Mouse (Mus musculus) left cerebral cortex, postnatal 25 days (tissue): ENCODE data around the gene Ttc28. TPM values are rescaled to one million over a fixed set of nuclear protein-coding genes. Genes with fewer than 3 reads are reported as not detected.

Source experiments
- DNase-seq, 2 experiments: peaks; one replicate each; pipeline ENCODE4 v3.0.0; 2022; ENCODE audit warnings: low spot score in 2 of 2, mixed read lengths in 1 of 2
- intact Hi-C: fragments of 180-260 bp; cut with DNase I; formaldehyde crosslinking; loops from one replicate; pipeline ENCODE4 v1.15.1; 2025
- total RNA-seq, 2 experiments: library from RNA; stranded (reverse); gene quantifications; 2 replicates each; pipeline ENCODE4 v1.2.3; 2021

Gene Ttc28
- total RNA-seq, 2 experiments from 2014 or later, result 11.6 to 13.2 TPM

DNA sequence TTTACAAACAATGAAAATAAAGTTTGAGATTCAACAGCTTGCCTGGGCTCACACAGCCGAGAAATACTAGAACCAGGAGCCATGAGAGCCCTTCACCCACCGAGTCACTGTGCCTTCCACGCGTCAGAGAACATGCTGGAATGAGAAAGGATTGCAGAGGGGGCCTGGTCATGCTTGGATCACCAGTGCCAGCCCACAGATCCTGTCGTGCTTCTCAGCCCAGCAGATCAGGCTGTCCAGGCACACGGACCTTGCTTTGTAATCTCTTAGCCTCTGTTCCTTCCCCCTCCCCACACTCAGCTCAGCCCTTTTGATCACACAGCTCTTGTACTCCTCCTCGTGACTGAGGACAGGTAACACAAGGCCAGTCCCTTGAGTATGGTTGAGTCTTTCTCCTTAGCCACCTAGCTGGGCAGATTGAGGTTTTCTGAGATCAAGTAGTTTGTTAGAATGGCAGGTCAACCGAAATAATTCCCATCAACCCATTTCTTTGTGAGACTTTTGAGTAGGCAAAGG is 334.4 kb downstream of the Ttc28 start:
- intact Hi-C loops, result loop anchor here (5.0 kb wide), 1 partner anchor 377 kb away; the partner anchor contains the start of genes Chek2 and Hscb

DNA sequence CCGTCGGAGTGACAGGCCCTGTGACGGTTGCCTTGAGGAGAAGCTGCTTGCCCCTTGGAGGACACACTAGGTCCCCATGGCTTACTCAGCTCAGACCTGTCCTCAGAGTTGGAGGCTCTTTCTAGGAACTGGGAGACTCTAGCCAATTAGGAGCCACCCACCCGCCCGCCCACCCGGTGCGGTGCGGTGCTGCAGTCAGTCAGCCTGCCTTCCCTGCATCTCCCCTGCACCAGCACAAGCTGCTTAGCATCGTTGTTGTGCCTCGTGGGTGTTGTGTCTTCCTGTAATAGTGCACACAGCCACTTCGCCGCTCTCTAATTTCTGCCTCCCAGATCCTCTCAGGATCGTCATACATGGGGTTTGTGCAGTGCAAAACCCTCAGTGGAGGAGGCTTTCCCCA is 335.3 kb downstream of the Ttc28 start:
- peak; percentile 45 to 77 for DNase-seq

More for the DNA sequence above, 334.4 kb downstream of the Ttc28 start:
- no peak for DNase-seq

DNA sequence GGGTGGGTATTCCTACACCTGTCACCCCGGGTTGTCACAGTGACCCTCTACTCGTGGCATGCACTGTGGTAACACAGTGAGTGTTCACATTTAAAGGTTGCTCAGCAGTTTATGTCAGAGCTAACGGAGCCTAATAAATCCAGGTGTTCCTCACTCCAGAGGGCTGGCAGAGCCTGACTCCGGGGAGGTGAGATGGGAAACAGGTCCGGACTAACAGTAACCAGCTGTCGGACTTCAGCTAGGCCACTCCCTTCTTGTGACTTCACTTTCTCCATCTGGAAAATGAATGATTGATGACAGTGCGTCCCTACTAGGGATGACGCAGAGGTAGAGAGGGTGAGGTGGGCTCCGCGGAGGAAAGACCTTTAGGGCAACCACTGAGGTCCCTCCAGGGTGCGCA is 336.1 kb downstream of the Ttc28 start:
- no peak for DNase-seq
- intact Hi-C loops, result no loop called here

More for the DNA sequence above, 335.3 kb downstream of the Ttc28 start:
- intact Hi-C loops, result loop anchor here (5.0 kb wide), 1 partner anchor 378 kb away; the partner anchor contains the start of genes Chek2 and Hscb

DNA sequence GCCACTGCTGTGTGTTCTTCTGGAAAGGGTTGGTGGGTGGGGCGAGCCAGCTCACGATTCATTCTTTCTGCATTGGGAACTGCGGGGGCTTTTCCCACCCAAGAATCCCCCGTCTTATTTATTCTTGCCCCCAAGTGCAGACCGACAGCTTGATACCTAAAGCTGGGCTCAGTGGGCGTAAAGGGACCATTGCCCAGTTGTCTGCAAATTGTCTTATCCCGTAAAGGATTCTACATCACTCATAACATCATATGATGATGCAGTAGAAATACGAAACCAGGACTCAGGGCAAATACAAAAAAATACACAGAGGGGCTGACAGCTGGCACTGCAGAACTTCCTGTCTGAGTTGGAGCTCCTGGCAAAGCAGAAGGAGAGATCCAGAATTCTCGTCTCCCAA is 336.6 kb downstream of the Ttc28 start:
- intact Hi-C loops, result no loop called here
- peak in 1 of 2 experiments; percentile 90 for DNase-seq

DNA sequence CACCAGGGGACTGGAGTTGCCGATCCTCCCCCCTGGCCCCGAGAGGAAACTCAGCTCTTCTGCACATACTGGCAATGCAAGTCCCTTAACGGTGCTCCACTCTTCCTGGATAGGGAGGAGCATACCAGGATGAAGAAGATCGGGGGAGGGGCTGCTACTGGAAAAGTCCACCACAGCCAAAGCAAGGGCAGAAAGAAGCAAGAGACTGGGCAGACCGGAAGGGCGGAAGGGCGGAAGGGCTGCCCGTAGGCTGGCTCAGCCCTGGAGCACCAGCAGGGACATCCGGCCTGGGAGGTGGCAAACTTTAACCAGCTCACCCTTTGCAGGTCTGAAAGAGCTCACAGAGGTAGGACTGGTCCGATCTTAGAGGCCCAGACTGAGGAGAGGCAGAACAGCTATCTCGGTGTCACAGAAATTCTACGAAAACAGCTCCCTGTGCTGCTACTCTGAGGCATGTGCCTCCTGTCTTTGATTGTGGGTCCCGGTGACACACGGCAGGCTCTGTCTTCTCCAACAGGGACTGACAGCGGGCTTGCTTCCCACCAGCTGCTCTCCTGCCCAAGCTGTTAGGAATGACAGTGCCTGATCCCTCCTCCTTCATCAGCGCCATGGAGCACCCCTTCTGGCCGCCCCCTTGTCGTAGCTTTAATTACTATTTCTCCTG is 338.0 kb downstream of the Ttc28 start:
- no peak for DNase-seq
- intact Hi-C loops, result no loop called here

DNA sequence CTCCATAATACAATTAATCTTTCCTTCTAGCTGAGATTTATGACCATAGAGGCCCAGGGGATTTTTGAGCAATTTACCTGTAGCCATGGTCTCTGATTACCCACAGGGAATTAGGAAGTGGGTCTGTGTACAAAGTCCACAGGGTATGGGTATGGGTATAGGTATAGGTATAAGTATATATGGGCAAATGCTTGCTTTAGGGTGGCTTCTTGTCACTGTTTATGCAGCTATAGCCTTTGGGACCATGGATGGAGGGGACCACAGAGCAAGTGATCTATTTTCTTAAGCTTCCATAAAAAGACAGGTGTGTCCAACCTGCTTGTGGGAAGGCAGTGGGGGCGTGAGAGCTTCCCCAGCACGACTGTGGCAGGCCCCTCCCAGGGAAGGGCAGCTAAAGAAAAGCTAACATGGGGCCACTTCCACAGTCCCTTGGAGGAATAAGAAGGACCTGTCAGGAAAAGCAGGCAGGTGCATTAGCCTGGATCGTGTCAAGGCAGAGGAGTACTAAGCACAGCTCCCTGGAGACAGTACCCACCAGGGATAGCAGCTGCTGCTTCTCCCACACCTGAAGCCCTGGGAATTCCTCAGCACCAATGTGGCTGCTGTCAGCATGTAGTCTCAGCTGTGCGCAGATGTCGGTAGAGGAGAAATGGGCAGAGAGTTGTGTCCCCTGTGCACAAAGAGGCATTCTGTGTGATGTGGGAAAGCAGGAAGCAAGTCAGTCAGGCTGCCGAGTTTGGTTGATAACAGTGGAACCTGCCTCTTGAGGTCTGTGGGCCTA is 338.7 kb downstream of the Ttc28 start:
- intact Hi-C loops, result no loop called here
- DNase-seq, result no peak

DNA sequence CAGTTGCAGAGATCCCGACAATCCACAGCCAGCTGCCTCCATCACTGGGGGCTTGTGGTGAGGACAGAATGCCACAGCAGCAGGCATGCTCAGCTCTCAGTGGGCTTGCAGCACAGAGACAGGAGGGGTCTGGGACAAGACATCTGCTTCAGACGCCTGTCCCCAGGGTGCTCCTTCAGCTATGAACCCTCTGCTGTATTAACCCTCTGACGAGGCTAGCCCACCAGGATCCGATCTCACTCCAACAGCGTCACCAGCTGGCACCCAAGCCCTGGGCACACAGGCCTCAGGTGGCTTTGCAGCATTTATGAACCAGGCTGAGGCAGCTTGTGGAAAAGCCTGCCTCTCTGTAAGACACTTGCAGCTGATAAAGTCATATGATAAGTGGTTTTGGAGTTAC is 339.4 kb downstream of the Ttc28 start:
- intact Hi-C loops, result no loop called here
- no peak for DNase-seq

DNA sequence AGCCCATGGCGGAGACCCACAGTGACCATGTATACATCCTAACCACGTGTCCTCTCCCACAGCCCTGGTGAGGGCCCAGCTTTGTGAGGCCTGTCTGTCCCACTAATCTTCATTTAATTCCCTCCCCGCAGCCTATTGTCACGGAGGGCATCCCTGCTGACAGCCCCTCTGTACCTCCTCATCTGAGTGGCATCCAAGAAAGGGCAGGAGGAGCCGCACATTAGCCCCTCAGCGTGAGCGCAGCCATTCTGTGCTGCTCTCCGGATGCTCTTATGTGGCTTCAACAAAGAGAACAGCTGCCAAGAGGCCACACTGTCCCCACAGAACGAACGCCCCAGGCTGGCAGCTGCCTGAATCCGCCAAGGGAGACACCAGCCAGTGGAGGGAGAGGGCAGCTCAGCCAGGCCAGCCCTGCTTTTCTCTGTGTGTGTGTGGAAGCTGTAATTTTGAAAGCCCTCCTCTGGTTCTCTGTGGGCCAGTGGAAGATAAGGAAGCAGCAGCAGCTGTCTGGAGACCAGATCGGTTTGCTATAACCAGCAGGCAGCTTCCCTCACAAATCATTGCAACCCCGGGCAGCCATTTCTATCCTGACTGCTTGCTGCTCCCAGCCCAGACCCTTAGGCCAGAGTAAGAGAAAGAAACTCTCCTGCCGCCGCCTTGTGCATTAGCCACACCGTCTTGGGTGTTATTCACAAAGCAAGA is 341.2 kb downstream of the Ttc28 start:
- DNase-seq, result no peak
- intact Hi-C loops, result no loop called here

DNA sequence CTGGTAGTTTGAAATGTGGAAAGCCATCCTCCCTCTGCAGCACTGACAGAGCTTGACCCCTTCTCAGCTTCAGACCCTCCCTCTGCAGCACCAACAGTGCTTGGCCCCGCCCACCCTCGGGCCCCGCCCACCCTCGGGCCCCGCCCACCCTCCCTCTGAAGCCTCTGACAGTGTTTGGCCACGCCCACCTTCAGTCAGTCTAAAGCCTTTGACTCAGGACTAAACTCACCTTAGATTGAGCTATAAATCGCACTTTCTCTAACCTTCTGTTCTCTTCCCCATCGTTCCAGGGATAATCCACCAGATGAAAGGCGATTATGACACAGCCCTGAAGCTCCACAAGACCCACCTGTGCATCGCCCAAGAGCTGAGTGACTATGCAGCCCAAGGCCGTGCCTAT is 343.2 kb downstream of the Ttc28 start:
- DNase-seq, result no peak
- intact Hi-C loops, result no loop called here

DNA sequence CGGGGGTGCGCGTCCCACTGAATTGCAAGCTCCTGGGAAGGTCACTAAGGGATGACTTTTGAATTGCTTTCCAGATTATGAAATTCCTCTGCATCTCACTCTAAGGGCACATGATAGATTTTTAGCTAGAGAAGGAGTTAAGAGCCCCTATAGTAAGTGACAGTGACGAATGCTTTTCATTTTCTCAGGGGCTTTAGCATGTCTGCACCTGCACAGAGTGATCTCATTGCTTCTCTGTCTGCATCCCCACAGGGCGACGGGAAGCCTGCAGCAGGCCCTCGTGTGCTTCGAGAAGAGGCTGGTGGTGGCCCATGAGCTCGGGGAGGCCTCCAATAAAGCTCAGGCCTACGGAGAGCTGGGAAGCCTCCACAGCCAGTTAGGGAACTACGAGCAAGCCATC is 345.7 kb downstream of the Ttc28 start:
- no peak for DNase-seq
- intact Hi-C loops, result no loop called here

DNA sequence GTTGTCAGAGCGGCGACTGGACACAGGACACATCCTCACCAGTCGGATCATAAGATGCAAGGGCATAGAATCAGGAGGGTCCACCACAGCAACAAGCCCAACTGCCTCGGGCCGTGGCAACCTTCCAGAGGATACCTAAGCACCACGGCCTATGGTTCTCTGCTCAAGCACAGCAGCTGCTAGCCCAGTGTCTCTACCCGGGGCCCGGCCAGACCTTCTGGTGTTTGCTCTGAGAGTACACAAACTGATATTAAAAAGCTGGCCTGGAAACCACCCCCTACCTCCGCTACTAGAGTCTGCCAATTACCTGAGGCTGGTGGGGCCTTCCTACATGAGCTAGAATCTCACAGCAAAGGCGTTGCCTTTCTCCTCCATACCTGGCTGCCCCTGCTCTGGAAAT is 346.9 kb downstream of the Ttc28 start:
- intact Hi-C loops, result no loop called here
- DNase-seq, result no peak

DNA sequence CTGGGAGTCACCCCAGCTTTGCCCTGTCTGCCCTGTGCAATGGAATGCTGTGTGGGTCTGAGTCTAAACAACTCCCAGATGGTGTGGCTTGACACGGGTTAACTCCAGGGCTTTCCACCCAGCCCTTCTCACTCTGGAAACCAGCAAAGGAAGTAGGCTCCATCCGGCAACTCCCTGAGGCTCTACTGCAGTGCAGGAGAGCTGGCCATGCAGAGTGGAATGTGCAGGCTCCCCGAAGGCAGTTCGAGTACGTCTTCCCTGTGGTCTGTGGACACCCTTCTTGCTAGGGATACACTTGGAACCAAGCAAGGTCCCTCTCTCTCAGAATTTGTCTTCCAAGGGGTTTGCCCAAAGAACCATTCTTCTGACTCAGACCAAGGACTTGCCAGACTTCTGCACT is 348.2 kb downstream of the Ttc28 start:
- DNase-seq, result no peak
- intact Hi-C loops, result no loop called here

DNA sequence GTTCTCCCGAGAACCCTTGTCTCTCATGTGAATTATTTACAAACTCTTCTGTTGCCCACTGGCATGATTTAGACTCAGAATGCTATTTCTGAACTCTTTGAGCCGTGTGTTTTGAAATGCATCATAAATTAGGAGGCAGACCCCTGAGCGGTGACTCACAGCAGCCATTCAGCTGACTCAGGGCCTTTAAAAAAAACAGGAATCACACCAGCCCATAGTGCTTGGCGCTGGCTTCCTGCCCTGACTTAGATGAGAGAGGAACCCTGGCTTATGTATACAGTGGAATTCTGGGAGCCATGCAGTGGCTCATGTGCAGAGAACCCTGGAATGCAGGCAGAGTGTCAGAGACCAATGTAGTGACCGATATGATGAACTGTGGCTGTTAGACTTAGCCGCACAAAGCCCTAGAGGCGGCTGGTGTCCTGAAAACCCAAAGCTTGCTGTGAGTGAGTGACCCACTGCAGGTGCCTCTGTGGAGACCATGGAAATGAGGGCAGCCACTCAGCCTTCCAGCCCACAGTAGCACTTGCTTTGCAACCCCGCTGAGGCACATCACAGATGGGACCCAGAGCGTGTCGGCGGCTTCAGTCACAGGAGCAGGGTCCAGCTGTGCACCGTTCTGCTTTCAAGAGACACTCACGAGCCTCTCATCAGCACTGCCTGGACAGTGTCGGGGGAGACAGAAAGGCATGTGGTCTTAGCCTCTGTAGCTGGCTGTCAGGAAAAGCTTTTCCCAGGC is 348.9 kb downstream of the Ttc28 start:
- peak; percentile 31 to 90 for DNase-seq

DNA sequence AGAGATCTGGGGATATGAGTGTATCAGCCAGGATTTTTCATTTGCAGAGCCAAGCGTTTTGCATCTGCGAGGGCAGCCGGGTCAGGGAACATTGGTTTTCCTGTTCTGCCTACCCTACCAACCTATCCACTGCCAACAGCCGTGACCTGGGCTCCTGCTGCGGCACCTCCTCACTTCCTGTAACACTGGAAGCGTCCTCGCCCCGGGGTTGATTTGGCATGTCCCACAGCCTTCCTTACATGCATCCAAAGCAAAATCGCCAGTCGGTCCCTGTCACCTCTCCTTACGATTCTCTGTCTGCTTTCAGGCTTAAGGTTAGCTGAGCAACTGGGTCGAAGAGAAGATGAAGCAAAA is 349.4 kb downstream of the Ttc28 start:
- intact Hi-C loops, result no loop called here
- DNase-seq, result no peak

More for the DNA sequence above, 348.9 kb downstream of the Ttc28 start:
- intact Hi-C loops, result no loop called here

DNA sequence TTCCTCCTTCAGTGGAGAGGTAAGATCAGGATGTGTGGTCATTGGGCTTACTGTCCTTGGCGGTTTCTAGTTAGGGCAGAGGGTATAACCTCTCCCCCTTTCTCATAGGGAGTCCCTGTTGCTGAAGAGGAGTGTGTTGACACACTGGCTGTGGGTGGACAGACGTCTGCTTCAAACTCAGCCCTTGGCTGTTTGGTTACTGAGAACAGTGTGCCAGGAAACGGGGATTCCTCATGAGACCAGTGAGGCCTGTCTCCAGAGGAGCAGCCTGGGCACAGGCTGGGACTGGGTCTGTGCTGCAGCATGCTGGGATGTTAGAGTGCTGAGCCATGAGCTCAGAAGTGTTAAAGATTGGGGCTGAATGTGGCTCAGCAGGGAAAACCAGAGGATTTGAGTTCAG is 350.1 kb downstream of the Ttc28 start:
- no peak for DNase-seq
- intact Hi-C loops, result no loop called here

DNA sequence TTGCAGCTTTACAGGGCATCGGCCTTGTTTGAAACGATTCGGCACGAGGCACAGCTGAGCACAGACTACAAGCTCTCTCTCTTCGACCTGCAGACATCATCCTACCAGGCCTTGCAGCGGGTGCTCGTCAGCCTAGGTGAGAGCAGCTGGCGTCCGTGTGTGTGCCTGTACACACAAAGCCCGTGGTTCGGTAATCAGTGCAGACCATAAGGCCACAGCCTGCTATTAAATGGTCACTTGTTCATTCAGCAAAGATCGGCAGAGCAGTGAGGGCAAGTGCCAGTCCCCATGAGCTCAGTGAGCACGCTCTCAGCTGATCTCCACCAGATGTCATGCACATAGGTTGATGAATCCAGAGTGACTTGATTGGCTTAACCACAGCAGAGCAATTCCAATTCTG is 351.4 kb downstream of the Ttc28 start:
- intact Hi-C loops, result no loop called here
- no peak for DNase-seq

DNA sequence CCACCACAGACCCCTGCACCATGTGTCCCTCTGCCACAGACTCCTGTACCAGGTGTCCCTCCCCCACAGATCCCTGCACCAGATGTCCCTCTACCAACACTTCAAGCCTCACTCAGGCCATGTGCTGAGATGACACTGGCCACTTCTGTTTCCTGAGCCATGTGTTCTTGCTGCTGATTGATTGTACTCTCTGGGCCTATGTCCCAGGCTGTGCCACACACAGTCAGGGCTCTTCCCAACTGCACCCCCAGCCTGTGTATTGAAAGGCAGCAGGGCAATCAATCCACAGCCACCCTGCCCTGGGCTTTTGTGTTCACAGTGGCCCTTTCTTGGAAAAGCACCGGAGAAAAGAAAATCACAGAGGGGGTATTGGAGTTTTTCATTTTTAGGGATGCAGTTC is 352.2 kb downstream of the Ttc28 start:
- intact Hi-C loops, result no loop called here
- DNase-seq, result no peak

DNA sequence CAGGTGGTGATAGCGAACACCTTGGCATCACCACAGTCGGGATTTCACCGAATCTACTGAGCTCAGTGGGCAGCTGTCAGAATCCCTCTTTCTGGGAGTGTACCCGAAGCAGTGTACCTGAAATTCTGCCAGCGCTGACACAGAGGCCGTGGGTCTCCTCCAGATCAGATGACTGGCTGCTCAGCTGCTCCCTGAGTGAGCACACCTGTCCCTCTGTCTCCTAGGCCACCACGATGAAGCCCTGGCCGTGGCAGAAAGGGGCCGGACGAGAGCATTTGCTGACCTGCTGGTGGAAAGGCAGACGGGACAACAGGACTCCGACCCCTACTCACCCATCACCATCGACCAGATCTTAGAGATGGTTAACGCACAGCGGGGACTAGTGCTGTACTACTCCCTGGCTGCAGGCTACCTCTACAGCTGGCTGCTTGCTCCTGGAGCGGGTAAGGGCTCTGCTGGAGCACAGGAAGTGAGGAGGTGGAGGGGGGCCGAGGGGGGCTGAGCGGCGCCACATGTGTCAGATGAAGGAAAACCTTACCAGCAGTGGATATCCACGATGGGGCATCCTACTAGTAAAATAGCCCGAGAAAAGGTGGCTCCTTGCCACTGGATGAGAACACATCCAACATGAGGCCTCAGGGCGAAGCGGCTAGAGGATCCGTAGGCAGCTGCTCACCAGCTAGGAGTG is 353.6 kb downstream of the Ttc28 start:
- intact Hi-C loops, result no loop called here

DNA sequence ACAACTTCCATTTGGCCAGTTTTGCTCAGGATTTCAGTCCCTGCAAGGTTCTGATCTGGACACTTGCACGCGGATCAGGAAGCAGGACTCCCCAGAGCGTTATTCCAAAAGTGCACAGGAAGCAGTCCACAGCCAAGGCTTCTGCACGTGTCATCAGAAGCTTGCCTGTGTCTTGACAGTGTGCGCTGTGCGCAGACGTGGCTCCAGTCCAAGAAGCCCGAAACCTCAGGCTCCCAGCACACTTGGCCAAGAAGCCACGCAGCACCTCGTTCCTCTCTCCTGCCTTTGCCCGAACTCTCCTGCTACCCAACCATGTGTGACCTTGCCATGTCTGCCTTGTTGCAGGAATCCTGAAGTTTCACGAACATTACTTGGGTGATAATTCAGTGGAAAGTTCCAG is 355.5 kb downstream of the Ttc28 start:
- intact Hi-C loops, result no loop called here
- DNase-seq, result no peak

More for the DNA sequence above, 353.6 kb downstream of the Ttc28 start:
- no peak for DNase-seq
